Mouse (Mus musculus) ZHBTc4 (cell line): ENCODE results near the gene Unc5b.
A peak's percentile ranks its signal among the peaks of the same experiment; 100 is the strongest.

Experiments
- DNase-seq: peaks from one replicate; pipeline ENCODE4 v3.0.0-alpha.2; 2011; ENCODE audit warnings: low read depth, low spot score

Unc5b gene

GRCm38 (mm10) chr10:60831379-60831778 is at the start of gene Unc5b:
TSS of gene Unc5b (minus strand) at chr10:60831581.
- peak; percentile 91 for DNase-seq

GRCm38 (mm10) chr10:60879817-60880216 is 48.4 kb upstream of the Unc5b start:
- no peak for DNase-seq

DNA sequence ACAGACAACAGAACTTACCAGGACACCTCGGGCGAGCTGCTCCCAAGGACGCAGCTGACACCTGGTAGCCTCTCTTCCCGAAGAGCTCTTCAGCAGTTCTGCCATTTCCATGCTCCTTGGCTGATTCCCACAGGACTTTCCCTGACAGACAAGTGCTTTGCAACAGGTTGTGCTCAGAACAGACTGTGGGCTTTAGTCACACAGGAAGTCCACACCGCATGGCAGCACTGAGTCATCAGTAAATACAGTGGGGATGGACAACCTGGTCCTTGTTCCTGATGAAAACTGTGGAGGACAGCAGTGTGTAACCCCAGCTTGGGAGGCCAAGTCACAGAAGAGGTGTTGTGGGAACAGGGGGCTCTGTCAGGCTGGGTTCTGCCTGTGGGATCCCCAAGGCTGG is 45.7 kb upstream of the Unc5b start:
- no peak for DNase-seq

DNA sequence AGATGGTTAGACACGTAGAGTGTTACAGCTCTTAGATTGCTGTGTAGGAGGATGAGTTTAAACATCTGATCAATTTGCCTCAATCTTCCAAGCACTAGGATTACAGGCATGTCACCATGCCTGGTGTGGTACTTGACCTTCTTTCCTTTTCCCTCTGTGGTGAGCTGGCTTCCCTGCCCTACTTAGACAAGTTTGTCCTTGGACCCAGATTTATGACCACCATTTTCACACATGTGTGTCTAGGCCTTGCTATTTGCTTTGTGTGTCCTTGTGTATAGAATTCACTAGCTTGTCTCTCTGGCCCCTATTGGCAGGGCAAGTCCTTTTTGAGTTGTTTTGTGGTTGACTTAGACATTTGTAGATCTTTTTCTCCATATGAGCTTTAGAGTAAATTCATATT is 43.6 kb upstream of the Unc5b start:
- DNase-seq: no peak

GRCm38 (mm10) chr10:60863318-60863717 is 31.9 kb upstream of the Unc5b start:
- no peak for DNase-seq

GRCm38 (mm10) chr10:60862477-60863293 is 31.3 kb upstream of the Unc5b start:
- DNase-seq: peak; percentile 50

- DNase-seq: peak; percentile 74
Observed at GRCm38 (mm10) chr10:60845271-60845670, 13.9 kb upstream of the Unc5b start.

DNA sequence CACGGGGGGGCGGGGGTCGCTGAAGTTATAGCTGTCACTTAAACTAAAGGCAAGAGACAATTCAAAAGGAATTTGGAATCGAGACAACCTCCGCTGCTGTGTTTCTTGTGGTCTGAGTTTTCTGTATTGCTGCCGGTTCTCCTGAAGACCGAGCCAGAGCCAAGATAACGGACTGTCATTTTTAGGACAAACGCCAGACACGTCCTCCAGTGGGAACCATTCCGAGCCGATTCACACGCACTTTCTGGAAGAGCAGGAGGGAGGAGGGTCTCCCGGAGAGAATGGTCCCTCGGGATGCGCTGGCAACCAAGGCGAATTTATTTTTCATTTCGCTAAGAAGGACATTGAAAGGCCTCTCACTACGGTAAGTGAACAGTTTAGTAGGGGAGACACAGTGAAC is 7.4 kb upstream of the Unc5b start:
- no peak for DNase-seq

GRCm38 (mm10) chr10:60834949-60835348 is 3.6 kb upstream of the Unc5b start:
- peak; percentile 72 for DNase-seq

- DNase-seq: no peak
Observed at GRCm38 (mm10) chr10:60832664-60833173, 1.3 kb upstream of the Unc5b start.

GRCm38 (mm10) chr10:60830556-60831350 is 628 bp downstream of the Unc5b start:
- DNase-seq: peak; percentile 68

GRCm38 (mm10) chr10:60830000-60830399 is 1.4 kb downstream of the Unc5b start:
- no peak for DNase-seq

DNA sequence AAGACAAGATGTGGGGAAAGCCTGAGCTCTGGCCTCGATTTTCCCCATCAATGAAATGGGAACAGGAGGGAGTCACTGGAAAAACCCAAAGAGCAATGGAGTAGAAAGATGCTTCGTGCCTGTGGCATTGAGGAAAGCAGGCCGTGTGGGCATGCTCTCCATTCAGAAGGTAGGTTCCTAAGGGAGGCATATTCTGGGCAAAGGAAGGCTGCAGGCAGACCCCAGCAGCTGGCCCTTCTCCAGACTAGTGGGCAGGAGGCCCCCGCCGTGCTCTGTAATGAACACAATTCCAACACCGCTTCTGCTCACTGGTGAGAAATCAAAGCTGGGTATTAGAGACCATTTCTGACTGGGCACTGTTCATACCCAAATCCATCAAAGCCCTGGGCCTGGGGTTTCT is 2.3 kb downstream of the Unc5b start:
- DNase-seq: no peak

DNA sequence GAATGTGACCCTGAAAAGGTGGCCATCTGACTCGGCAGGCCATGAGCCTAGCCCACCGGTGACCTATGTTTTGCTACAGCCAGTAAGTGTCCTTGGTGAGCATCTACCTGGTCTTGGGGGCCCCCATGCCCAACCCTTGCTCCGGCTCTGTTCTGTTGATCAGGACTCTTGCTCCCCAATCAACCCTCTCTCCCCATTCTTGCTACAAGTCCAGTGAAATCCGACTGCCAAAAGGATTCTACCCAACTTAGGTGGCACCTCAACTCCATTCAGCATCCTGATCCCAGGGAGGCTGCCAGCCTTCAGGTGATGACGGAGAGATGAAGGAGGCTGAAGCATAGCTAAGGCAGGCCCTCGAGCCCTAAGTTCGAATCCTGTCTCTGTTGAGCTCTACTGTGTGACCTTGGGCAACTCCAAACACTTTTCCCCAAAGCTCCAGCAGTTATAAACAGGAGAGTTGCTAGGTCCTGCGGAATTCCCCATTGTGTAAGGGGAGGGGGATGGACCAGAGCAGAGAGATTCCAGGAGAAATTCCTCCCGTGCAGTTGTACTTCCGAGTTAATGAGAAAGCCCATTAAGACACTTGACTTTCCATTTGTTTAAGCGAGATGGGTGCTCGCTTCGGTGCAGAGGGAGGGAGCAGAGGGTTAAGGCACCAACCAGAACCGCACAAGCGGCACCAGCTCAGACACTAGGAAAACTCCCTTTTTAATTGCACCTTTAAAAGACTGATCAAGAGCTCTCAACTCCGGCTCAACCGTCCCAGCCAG is 3.3 kb downstream of the Unc5b start:
- peak; percentile 92 for DNase-seq

DNA sequence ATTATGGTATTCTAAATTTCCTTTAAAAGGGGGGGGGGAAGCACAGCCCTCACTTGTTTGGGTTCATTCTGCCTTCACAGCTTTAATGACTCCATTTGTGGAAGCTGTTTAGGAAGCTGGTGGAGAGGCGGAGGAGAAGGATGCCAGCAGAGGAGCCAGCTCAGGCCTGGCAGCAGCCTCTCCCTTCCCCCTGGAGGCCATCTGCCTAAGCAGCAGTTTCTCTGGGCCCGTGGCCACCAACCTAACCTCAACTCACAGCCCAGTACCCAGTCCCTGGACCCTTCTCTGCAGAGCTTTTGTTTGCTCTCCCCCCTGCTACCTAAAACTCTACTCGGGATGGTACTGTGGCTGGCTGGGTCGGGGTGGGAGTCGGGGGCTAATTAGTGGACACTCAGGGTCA is 4.1 kb downstream of the Unc5b start:
- DNase-seq: peak; percentile 40

DNA sequence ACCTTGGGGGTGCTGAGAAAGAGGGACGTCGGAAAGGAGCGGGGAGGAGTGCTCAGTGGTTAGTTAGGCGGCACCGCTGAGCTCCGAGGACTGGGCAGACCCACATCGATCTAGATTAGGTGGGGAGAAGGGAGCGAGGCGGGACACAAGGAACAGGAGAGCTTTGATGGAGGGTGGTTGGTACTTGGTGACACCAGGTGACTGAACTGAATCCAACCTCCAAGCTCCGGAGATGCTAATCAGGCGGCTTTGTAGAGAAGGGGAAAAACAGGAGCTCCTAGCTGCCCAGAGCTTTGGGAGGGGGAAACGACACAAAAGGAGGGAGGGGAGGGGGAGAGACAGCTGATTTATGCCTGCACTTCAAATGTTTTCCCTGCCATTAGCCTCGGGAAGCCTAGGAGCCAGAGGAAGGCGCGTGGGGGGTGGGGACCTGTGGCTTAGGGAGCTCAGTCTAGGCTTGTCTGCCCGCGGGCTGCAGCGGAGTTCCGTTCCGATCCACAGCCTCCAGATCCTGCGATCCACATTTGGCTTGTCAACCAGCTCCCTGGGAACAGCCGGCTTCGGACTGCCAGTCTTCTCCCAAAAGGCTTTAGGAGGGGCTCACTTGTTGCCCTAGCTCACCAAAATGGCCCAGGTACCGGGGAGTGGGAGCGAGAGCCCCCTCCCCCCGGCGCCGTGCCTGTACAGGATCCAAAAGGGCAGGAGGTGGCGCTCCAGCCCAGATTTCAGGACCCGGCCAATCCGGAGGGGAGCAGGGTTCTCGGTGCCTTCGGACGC is 4.7 kb downstream of the Unc5b start:
- DNase-seq: peak; percentile 96

GRCm38 (mm10) chr10:60825955-60826354 is 5.4 kb downstream of the Unc5b start:
- no peak for DNase-seq

DNA sequence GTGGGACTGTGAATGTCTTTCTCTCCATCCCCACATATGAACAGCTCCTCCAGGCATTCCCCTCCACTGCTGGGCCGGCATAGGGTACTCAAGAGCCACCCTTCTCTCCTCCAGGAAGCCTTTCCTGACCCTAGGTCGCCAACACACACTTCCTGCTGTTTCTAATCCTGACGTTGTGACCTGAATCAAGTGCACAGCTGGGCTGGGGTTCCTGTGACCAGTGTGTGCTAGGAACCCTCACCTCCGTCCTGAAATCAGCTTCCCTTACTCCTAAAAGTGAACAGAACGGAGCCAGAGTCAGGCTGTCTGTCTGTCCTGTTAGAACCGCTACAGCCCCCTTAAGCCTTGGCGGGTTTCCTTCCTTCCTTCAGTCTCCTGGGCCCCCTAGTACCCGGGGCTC is 7.6 kb downstream of the Unc5b start:
- no peak for DNase-seq

GRCm38 (mm10) chr10:60822641-60823425 is 8.5 kb downstream of the Unc5b start:
- no peak for DNase-seq

DNA sequence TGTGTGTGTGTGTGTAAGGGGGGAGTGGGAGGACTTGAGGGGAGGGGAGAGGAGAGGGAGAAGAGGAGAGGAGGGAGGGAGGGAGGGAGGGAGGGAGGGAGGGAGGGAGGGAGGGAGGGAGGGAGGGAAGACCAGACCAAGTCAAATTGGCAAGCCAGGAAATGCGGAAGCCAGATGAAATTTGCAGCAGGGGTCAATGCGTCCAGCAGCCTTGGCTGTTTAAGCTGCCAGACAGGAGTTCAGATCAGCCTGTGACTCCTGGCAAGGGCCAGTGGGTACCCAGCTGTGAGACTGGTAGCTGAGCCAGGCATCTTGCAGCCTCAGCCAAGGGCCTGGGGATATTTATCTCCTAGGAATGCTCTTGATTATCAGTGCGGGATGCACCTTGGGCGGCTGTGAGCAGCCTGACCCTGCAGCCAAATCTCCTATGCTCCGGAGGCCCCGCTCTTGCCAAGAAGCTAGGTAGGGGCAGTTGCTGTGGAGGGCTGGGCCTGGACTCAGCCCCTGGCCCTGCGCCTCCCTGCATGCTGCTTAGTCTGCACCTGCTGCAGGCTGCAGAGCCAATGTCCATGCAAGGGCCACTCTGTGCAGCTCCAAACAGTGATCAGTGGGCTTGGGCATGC is 9.5 kb downstream of the Unc5b start:
- no peak for DNase-seq
